In genomic region chr5:69156489-69156888, GRCm38 (mm10) we compare ENCODE assay signal across 19 mouse cellular contexts.
DNase-seq lines count a peak whose midpoint lies in the region; ATAC-seq and TF ChIP-seq lines count a peak whose summit lies in the region.
"Had no signal": no experiment of that assay in that cellular context is flagged by ENCODE, and none has a peak within 500 bp of the region (broad histone marks: within the 10 kb centered on the region; RNA-seq: fewer than 3 reads in every experiment).

No protein-coding gene starts in this region.

- TF ChIP-seq EP300 in lung, postnatal 0 days (IDR thresholded peaks at IDR 0.05) = no peak

- peak; percentile 51 for DNase-seq in lung, embryonic 14.5 days
- DNase-seq in lung, postnatal 4 days = no peak
- DNase-seq in lung, postnatal 0 days (ENCODE audit: low spot score) = no peak
- DNase-seq: adrenal gland, adult 2 months; adrenal gland, adult 8-10 months; adrenal gland, postnatal 10 days; adrenal gland, postnatal 14 days; adrenal gland, postnatal 25 days; adrenal gland, postnatal 36 days; B cell, adult 2 months; cerebellum, adult 11 months; cerebellum, adult 11-12 months; cerebellum, adult 18-20 months had no signal

- H3K4me1 ChIP-seq in lung, embryonic 14.5 days (ENCODE audit: insufficient read depth) = no peaks in the 10 kb centered on the region
- H3K4me1 ChIP-seq in lung, embryonic 16.5 days (replicated peaks; ENCODE audit: control insufficient read depth, insufficient read depth, low read length) = no peaks in the 10 kb centered on the region
- H3K4me1 ChIP-seq in lung, postnatal 0 days (ENCODE audit: insufficient read depth, low read depth, low read length) = no peaks in the 10 kb centered on the region

- no peaks in the 10 kb centered on the region for H3K27me3 ChIP-seq in lung, embryonic 14.5 days (ENCODE audit: insufficient read depth, low read length)
- no peaks in the 10 kb centered on the region for H3K27me3 ChIP-seq in lung, embryonic 16.5 days (ENCODE audit: control insufficient read depth, insufficient read depth, low read depth, low read length)
- no peaks in the 10 kb centered on the region for H3K27me3 ChIP-seq in lung, postnatal 0 days (replicated peaks; ENCODE audit: insufficient read depth, low read length)
- H3K27me3 ChIP-seq: CH12.LX, Patski had no signal

- WGBS in lung, embryonic 14.5 days = 33% methylated on average over 3 of the region's 3 CpGs
- WGBS in lung, embryonic 16.5 days = 38% methylated on average over 3 of the region's 3 CpGs
- WGBS in lung, postnatal 0 days = 39% methylated on average over 3 of the region's 3 CpGs

- H3K36me3 ChIP-seq in lung, embryonic 14.5 days (ENCODE audit: insufficient read depth) = no peaks in the 10 kb centered on the region
- no peaks in the 10 kb centered on the region for H3K36me3 ChIP-seq in lung, embryonic 16.5 days (ENCODE audit: control insufficient read depth, insufficient read depth, low read length)
- no peaks in the 10 kb centered on the region for H3K36me3 ChIP-seq in lung, postnatal 0 days (ENCODE audit: insufficient read depth, low read length)
- H3K36me3 ChIP-seq: G1E had no signal

- no peak overlapping the region for H3K27ac ChIP-seq in lung, embryonic 14.5 days (ENCODE audit: low read depth)
- H3K27ac ChIP-seq in lung, embryonic 16.5 days (ENCODE audit: low read length) = no peak overlapping the region
- H3K27ac ChIP-seq in lung, postnatal 0 days (ENCODE audit: low read length) = no peak overlapping the region

- H3K4me2 ChIP-seq in lung, embryonic 14.5 days = no peak overlapping the region
- H3K4me2 ChIP-seq in lung, embryonic 16.5 days (ENCODE audit: low read depth, low read length) = no peak overlapping the region
- H3K4me2 ChIP-seq in lung, postnatal 0 days (replicated peaks; ENCODE audit: low read depth, low read length) = no peak overlapping the region

- TF ChIP-seq CTCF in lung, embryonic 14.5 days (IDR thresholded peaks at IDR 0.05; ENCODE audit: low read depth) = no peak
- no peak for TF ChIP-seq CTCF in lung, postnatal 0 days (IDR thresholded peaks at IDR 0.05)

- H3K9ac ChIP-seq in lung, embryonic 14.5 days = no peak overlapping the region
- no peak overlapping the region for H3K9ac ChIP-seq in lung, embryonic 16.5 days (ENCODE audit: low read length)
- no peak overlapping the region for H3K9ac ChIP-seq in lung, postnatal 0 days (replicated peaks; ENCODE audit: low read depth)

- ATAC-seq in lung, embryonic 14.5 days (ENCODE audit: insufficient read depth) = peak; percentile 80; the same call in 1 of the 2 replicates
- peak; percentile 61; the same call in 1 of the 2 replicates for ATAC-seq in lung, embryonic 16.5 days (ENCODE audit: low read depth)
- no peak for ATAC-seq in lung, postnatal 0 days
- ATAC-seq: activated CD4-positive, CD25-positive, alpha-beta regulatory T cell, adult 4 months; CD4-positive, CD25-positive, alpha-beta regulatory T cell, adult 4 months; Patski had no signal

- no peak overlapping the region for H3K4me3 ChIP-seq in lung, embryonic 14.5 days (ENCODE audit: low read depth, low read length)
- no peak overlapping the region for H3K4me3 ChIP-seq in lung, embryonic 16.5 days (ENCODE audit: low read length)
- no peak overlapping the region for H3K4me3 ChIP-seq in lung, postnatal 0 days (ENCODE audit: low read depth, low read length)

- H3K9me3 ChIP-seq in lung, embryonic 14.5 days (ENCODE audit: low read depth, low read length) = no peaks in the 10 kb centered on the region
- no peaks in the 10 kb centered on the region for H3K9me3 ChIP-seq in lung, embryonic 16.5 days (ENCODE audit: control insufficient read depth, low read length)
- no peaks in the 10 kb centered on the region for H3K9me3 ChIP-seq in lung, postnatal 0 days (ENCODE audit: low read length)
- H3K9me3 ChIP-seq: G1E had no signal
